Mouse (Mus musculus) left cerebral cortex, postnatal 4 days (tissue): ENCODE results near the gene Arhgap11a. TPM values are rescaled to one million over a fixed set of nuclear protein-coding genes. Genes with fewer than 3 reads are reported as not detected.

ENCODE experiments used
- DNase-seq: peaks from one replicate; pipeline ENCODE4 v3.0.0-alpha.2; 2022
- intact Hi-C: fragments of 180-260 bp; cut with DNase I; formaldehyde crosslinking; loops from one replicate; pipeline ENCODE4 v1.15.1; 2025
- total RNA-seq, 2 experiments: library from RNA; stranded (reverse); gene quantifications; 2 replicates each; pipeline ENCODE4 v1.2.3; 2021

Arhgap11a gene
- total RNA-seq, 2 experiments from 2014 or later = 6.9 to 7.8 TPM

DNA sequence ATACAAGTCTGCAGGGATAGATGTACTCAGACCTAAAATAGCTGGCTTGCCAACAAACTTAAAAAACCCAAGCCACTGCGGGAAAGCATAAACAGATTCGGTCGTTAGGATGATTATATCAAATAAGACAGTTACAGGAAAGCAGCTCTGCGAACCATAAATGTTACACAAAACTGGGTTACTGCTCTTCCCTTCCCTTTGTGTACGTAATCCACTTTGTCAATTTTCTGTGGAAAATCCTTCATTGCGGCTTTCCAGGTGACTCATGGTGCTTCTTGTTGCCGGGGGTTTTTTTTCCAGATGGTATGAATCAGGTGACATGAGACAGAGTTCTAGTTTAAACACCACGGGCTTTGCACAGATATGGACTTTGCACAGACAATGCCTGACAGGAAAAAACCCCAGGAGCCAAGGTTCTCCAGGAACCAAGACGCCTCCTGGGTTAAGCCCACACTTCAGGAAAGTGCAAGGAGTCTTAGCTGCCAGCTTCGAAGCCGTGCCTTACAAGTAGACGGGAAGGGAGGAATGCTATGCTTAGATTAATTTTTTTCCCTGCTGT, 27.2 kb downstream of the Arhgap11a start:
- intact Hi-C loops = loop anchor here (5.0 to 10.0 kb wide), 2 partner anchors 286 to 324 kb away; no protein-coding TSS in a partner anchor
- DNase-seq = no peak

DNA sequence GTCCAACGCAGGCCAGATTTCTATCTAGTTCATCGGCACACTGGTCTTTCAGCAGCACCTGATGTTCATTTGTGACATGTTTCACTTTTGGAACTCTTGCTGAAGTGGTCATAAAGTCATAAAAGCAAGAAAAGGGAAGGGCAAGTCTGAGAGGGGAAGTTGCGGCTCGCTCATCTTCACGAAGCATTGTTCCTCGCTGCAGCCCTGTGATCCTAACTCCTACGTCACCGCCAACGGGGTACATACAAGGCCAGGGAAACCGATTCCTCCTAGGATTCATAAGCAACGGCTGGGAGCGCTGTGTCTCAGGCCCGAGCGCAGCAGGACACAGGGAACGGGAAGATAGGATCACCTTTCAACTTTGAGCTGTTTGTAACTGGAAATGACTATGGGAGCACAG, 28.3 kb downstream of the Arhgap11a start:
- intact Hi-C loops = loop anchor here (5.0 to 10.0 kb wide), 2 partner anchors 285 to 323 kb away; no protein-coding TSS in a partner anchor

DNA sequence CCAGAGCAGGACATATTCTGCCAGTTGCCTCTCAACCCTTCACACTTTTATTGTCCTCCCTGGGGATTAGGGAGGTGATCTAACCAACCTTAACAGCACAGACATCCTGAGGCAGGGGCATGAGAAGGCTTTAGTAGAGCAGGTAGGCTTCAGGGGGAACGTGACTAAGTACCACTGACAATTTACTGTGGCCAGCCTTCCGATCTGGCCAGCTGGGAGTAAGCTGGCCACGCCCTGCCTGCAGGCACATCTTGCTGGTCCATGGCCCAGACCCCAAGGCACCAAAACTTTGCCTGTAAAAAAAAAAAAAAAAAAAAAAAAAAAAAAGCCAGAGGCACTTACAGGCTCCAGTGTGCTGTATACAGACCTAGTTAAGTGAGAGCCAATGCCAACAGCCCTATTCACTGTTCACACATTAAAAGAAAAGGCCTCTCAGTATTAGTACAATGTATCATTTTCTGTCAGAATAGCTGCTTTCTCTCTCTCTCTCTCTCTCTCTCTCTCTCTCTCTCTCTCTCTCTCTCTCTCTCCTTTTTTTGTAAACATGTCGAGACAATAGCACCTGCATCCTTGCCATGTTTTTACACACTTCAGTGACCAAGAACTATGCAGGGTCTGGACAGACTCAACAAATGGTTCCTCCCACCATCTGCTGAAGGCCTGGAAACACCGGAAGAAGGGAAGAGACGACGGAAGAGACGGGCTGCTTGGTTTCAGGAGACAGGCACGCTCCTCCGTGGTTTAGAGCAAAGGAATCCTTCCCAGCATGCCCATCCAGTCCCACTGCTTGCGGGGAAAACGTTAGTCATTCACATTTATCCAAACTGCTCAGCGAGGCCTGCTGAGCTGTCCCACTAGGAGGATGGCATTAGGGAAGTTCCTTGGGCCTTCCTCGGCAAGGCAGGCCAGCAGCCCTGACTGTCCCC, 30.5 kb downstream of the Arhgap11a start:
- DNase-seq = no peak
- intact Hi-C loops = no loop called here

More for the DNA sequence above, 28.3 kb downstream of the Arhgap11a start:
- no peak for DNase-seq

DNA sequence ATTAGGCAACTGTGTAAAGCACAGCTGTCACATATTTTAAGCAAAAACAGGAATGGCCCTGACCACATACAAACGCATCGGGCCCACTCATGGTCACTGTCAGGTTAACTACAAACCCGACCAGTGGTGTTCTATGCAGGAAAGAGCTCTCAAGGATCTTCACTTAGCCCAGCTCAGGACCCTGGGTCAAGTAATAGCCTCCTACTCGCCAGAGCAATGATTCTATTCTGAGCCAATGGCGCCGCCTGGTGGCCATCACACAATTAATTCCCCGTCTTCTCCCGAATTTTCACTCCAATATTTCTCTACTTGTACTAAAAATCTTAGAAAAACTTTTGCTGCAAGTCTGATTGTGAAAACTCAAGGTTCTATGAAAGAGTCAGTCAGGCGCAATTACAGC, 40.8 kb downstream of the Arhgap11a start:
- intact Hi-C loops = no loop called here
- DNase-seq = peak; percentile 77

DNA sequence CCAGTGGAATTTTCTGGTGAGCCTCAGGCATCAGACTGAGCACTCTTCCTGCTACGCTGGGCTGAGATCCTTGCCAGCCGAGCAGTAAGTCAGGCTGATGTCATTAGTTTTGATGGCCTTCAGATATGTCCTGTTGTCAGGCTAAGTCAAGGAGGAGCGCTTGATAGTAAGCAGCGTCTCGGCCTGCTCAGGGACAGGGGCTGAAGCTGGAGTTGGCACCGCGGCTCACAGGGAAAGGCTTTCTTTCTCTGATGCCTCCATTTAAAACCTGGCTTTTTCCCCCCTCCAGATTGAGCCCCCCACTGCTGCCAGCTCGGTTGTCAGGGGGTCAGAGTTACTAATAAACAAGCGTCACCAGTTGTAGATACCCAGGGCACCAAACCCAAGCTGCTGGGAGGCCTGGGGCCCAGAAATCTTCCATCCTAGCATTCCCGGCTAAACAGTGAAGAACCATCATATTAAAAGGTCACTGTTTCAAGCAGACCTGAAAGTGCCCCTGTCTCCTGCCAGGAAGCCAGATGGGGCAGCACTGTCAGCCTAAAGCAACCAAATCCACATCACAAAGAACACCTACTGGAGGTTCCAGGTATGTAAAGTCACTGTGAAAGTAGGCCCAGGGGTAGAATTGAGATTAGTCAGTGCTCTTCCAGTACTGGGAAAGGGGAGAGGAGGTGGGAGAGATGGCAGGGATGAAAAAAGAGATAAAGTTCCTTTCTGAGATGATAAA, 41.4 kb downstream of the Arhgap11a start:
- intact Hi-C loops = no loop called here
- DNase-seq = no peak

DNA sequence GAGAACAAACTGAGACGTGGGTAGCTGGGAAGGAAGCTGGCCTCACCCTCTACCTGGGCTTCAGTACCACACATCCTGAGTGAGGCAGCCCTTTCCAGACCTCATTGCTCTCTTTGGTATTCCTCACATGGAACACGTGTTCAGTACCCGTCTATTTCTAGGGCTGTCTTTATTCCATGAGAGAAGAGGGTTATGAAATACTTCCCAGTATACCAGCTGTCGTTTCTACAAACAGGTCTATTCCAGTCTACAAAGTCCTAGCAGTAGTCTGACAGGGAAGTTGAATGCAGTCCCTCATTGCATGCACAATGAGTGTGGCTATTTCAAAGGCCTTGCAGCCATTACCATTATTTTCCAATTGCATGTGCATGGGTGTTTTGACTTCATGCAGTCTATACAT, 42.7 kb downstream of the Arhgap11a start:
- DNase-seq = no peak
- intact Hi-C loops = no loop called here

DNA sequence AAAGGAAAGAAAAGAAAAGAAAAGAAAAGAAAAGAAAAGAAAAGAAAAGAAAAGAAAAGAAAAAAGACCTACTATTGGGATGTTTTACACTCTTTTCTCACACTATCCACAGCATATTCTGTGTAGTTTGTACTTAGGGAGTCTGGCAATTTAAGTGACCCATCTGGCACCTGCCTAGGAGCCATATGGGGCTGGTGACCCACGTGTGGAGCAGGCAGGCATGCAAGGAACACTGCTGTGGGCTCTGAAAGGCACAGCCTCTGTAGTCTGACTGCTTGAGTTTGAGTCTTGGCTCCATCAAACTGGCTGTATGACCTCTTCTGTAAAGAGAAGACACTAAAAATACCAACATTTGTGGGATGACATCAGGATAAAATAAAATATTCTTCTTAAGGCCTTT, 44.7 kb downstream of the Arhgap11a start:
- no peak for DNase-seq
- intact Hi-C loops = no loop called here

DNA sequence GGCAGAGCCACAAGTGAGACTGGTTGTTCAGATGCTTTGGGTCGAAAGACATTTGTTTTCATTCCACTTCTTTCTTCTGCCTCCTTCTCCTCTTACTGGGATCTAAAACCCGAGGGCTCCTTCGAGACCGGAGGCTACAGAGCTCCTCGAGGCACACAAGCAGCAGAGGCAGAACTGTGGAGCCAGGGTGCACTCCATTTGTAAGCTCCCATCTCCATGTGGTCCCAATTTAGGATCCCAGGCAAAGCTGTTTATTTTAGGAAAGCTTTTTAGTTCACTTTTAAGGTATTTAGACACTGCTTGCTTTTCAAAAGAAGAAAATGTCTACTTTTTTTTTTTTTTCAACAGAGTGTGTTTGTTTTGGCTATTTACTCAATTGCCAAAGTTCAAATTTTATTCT, 47.6 kb downstream of the Arhgap11a start:
- no peak for DNase-seq
- intact Hi-C loops = no loop called here

DNA sequence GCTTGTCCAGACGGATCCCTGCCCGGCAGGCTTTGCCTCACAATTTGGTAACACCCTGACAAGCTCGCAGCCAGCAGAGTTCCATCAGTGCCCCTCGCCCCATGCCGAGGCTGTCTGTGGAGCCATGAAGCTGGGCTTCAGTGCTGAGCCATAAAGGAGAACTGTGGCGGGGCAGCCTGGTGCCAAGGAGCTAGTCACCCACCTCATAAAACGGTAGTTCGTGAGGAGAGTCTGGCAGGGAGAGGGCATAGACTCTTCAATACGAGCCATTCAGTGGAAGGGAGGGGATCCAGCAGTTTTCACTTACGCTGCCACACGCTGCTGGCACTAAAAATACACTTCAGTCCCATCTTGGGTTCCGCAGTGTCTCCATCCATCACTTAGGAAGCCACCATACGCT, 49.9 kb downstream of the Arhgap11a start:
- intact Hi-C loops = no loop called here

DNA sequence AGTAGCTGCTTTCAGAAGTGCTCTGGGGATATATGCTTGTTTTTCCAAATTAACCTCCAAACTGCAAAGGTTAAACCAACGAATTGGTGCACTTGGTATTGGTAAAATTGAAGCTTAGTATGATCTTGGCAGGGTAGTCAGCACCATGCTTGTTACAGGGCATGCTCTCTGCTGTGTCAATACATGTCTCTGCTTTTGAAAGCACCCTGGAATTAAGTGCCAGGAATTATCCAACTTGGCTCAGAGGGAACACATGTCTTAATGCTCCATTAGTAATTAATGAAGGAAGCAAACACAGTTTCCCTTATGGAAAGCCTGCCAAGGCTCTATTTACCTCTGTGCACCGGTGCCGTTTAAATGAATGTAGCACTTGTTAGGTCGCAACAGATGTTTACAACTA, 53.3 kb downstream of the Arhgap11a start:
- intact Hi-C loops = no loop called here
- no peak for DNase-seq

More for the DNA sequence above, 49.9 kb downstream of the Arhgap11a start:
- no peak for DNase-seq

DNA sequence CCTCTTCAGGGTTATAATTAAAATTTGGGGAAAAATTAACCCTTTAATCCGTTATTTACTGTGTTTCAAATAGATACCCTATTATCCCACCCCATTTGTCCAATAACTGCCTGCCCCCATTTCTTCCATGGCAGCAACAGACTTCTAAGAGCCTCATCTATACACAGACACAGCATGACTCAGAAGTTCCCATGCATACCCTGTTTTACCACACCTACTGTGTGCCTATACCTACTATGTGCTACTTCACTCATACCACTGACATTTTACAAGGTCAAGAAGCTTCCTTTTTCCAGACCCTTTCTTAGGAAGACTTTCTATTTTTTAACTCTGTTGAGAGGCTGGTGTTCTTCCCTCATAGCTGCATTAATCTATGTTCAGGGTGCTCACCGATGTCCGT, 54.9 kb downstream of the Arhgap11a start:
- intact Hi-C loops = no loop called here
- DNase-seq = no peak

DNA sequence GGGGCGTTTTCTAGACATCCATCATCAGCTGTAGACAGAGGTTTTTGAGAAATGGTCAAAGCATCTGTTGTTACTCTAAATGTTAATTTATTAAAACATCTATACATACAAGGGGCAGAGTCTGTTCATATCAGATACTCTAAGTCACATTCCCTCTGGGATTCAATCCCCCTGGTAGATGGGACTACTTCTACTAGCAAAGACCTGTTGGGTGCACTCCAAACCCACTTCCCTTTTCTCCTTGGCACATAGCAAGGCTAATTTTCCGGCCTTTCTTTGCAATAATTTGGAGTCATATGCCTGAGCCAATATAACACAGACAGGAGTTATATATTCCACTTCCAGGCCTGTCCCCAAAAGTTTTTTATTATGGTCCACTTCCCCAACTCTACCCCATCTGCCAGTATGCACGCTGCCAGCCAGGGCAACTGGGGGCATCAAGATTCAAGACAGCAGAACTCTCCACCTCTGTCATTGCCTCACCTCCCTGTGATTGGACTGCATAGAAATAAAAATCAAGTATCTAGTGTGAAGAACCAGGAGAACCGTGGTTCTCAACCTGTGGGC, 59.6 kb downstream of the Arhgap11a start:
- no peak for DNase-seq
- intact Hi-C loops = no loop called here

DNA sequence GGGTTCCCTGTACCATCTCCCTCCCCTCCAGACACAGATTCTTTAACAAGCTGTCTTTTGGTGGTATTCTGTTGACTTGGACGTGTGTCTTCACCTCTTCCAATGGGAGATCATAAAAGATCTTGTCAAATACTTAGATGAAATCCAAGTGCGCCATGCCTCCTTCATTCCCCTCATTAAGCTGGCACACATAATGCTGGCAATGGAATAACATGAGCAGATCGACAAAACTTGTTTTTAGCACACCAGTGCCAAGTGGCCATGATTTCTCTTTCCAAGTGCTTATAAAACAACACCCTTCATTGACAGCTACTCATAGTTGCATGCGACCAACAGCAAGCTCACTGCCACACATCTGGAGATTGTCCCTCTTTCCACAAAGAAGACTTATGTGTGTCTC, 60.6 kb downstream of the Arhgap11a start:
- intact Hi-C loops = no loop called here
- no peak for DNase-seq

DNA sequence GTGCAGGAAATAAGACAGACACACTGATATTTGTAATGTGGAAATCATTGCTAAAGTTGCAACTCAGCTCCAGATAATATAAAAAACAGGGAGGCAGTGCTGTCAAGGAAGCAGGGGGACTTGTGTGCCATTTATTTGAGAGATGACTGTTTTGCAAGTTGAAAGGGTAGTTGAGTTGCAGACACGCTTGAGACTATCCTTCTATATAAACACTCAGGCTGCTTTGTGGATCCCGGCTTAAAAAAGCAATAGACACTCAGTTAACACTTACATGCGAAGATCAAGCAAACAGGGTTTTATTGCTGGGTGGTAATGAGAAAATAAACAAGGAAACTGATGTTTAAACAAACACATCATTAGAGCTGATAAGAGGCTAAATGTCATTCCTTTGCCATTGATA, 63.6 kb downstream of the Arhgap11a start:
- intact Hi-C loops = no loop called here
- no peak for DNase-seq

DNA sequence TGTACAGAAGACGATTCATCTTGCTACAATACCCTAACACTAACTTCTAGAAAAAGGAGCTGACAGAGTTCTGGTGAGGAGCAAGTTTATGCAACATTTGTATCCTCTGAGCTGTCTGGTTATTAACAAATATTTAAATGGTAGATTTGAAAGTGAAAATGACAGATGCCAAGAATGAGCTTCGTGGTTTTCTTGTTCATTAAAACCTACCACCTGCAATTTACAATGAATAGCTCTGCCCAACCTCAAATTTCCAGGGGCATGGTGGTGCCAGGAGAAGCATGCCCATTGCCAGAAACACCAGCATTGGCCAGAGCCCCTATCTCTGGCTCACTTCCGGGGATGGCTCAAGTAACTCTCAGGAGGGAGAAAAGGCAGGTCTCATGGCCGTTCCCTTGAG, 66.9 kb downstream of the Arhgap11a start:
- intact Hi-C loops = no loop called here
- DNase-seq = no peak

Other genes with a start within 250 kb of the Arhgap11a start
- 1 to 10 TPM; 1.7 to 2.8 TPM for gene Grem1, start 90.0 kb downstream of the Arhgap11a start, total RNA-seq
- gene Scg5, start 19.5 kb downstream of the Arhgap11a start, total RNA-seq = 100 to 1,000 TPM; 205 to 208 TPM
- 10 to 100 TPM; 19.4 to 23.5 TPM for gene Gjd2, start 165.0 kb upstream of the Arhgap11a start, total RNA-seq
- gene Actc1, start 204.9 kb upstream of the Arhgap11a start, total RNA-seq = not detected